Mouse (Mus musculus): ENCODE data around the gene Fstl4. TPM values are rescaled to one million over a fixed set of nuclear protein-coding genes. Genes with fewer than 3 reads are reported as not detected.

Gene Fstl4
- under 1 TPM; 0.74 to 0.80 TPM for total RNA-seq (2021)
- long read RNA-seq, experiment 1: 0 reads
- long read RNA-seq, experiment 2, full-length matches to known transcripts: 6 of 8 reads
- long read RNA-seq, experiment 2, partial matches to known transcripts: 0 of 8 reads
- long read RNA-seq, experiment 2, other reads (novel, unspliced or antisense): 2 of 8 reads

DNA sequence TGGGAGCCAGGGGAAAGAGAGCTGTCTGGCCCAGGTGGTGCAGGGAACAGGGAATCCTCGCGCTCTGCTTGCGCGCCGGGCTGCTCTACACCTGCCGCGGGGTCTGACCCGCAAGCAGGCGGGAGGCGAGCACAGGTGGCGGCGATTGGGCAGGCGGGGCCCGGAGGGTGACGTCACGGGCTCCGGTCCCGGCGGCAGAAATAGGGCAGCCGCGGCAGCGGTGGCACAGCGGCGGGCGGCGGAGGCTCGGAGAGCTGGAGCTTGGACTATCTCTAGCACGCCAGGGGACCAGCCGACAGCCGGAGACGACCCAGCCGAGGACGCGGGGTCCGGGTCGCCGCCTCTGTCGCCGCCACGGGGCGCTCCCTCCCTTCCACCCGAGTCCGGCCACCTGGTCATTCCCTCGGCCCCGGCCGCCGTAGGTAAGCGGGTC lies at the start of gene Fstl4:
TSS of gene Fstl4 (plus strand) at position 174 of the 433 bp plus-strand sequence.
- DNase-seq (ENCODE audit: low spot score in 2 of 2): peak; percentile 48 to 52

DNA sequence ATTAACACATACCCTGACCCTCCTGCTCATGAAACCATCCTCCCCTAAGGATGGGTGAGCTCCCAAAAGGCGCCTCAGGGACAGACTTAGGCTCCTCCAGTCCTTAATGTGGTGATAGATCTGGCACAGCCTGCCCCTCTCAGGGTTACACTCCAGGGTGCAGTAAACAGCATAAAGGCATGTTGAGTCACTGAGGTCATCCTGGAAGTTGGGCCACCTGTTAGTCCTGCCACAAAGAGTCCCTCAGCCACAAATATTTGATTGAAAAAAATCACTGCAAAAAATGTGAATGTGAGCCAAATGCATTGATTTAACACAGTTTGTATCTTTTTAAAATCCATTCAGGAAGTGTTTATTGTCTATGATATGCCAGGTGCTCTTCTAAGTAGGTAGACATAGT lies 45.9 kb upstream of the Fstl4 start:
- DNase-seq (ENCODE audit: low spot score in 2 of 2): no peak

DNA sequence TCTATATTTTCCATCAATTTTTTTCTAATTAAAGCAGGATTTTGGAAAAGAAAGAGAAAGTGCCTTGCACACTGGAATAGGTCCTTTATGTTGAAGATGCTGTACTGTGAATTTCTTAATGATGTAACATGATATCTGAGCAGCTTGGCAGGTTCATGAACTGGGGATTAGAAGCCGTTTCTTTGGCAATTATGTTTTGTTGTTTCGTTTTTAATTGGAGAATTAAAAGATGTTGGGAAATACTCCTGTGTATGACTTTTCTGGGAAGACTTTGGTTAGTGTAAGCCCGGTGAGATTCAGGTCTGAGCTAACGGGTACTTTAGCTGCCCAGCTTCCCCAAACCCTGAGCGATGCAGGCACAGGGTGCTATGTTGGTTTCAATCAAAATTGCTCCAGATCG lies 43.3 kb upstream of the Fstl4 start:
- DNase-seq (ENCODE audit: low spot score in 2 of 2): no peak

DNA sequence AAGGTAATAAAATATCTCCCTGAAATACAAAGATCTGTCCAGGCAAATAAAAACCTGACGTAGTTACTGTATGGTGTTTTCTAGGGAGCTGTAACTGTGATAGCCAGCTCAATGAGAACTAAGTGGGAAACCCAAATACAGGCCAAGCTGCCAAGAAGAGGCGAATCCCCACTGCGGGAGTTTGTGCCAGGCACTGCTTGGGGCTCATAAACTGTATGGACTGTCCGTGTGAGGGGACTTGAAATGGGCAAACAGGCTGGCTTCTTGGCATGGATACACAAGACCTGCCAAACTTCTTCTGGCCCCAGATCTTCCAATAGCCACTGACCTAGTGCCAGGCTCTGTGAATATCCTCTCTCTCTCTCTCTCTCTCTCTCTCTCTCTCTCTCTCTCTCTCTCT lies 41.7 kb upstream of the Fstl4 start:
- no peak for DNase-seq (ENCODE audit: low spot score in 2 of 2)

DNA sequence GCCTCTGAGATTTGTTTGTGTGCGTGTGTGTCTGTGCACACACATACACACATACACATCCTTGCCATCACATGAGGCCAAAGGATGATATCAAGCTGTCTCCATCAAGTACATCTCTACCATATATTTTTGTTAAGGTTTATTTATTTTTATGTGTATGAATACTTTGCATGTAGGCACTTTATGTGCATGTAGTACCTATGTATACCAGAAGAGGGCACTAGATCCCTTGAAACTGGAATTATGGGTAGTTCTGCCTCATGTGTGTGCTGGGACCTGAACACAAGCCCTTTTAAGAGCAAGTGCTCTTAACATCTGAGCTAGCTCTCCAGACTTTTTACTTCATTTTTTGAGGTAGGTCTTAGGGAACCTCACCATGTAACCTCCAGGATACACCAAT lies 38.4 kb upstream of the Fstl4 start:
- DNase-seq (ENCODE audit: low spot score in 2 of 2): no peak

DNA sequence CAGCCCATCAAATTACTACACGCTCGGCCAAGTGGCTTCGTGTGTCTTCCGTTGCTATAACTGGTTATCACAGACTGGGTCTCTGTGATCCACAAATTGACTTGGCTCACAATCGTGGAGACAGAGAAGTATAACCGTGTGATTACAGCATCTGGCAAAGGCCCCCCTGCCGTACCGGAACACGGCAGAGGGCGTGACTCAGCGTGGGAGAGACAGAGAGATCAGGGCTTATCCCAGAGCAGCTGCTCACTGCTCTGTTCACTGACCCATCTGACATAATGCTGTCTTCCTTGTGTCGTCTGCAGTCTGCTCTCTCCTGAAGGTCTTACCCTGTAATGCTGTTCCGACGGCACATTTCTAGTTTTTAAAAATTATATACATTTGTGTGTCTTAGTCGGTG lies 36.0 kb upstream of the Fstl4 start:
- no peak for DNase-seq (ENCODE audit: low spot score in 2 of 2)

DNA sequence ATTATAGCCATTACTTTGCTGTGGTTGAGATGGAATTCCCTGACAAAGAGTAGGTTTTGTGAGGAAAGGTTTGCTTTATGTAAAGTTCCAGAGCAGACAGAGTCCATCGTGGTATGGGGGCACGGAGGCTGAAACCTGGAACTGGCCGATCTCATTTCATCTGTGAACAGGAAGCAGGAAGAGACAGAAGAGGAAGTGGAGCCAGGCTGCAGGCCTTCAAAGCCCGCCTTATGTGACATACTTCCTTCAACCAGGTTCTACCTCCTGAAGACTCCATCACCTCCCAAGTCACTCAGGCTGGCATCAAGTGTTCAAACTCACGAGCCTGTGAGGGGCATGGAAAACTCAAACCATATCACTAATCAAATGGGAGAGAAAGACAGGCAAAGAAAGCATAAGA lies 34.5 kb upstream of the Fstl4 start:
- no peak for DNase-seq (ENCODE audit: low spot score in 2 of 2)

DNA sequence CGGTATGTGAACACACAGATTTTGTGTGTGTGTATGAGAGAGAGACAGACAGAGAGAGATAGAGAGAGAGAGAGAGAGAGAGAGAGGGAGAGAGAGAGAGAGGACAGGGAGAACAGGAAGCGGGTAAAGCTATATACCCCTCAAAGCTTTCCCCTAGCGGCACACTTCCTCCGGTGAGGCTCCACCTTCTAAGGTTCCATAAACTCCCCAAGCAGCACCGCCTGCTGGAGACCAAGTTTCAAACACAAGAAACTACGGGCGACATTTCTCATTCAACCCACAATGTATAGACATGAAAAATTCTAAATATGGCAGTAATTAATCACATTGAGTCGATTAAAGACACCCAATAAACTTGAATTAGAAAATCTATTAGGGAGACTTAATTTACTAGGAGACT lies 32.5 kb upstream of the Fstl4 start:
- no peak for DNase-seq (ENCODE audit: low spot score in 2 of 2)

DNA sequence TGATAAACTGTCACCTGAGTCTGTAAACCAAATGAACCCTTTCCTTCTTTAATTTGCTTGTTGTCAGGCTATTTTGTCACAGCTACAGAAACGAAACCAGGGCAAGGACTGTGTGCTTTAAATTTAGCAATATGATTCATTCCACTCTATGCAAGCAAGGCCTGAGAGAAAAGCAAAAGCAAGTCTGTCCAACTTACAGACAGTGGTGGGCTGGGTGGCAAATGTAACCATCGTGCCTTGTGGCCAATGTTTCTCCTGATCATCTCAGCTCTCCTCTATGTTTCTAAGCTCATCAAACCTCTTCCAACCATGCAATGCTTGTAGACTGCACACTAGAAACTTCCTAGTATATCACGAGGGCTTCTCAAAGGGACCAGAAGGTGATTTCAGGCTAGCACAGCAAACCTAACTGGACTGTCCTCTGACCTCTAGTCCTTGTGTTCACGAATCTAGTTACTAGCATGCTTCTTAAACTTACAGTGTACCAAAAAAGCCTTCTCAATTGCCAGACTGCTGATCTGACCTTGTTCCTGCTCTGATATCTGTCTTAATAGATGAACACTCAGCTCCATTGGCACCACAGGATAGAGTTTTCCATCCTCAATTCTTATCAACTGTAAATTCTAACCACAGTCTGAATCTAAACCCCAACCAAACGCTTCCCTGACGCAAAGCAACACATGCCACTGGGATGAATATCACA lies 29.8 kb upstream of the Fstl4 start:
- DNase-seq (ENCODE audit: low spot score in 2 of 2): no peak

DNA sequence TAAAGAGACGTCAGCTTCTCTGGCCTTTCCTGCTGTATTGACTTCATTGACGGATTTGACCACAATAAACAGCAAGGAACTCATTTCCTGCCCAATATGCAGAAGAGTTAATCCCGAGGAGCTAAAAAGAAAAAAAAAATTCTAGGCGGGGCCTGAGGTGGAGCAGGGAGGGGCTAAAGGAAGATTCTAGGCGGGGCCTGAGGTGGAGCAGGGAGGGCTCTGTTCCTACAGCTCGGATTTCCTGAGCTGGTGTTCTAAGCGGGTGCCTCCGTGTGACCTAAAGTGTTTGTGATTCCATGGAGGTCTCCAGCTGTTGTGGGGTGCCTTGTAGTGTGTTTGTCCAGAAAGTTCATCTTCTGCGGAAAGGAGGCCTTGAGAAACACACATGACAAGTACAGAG lies 25.2 kb upstream of the Fstl4 start:
- no peak for DNase-seq (ENCODE audit: low spot score in 2 of 2)

DNA sequence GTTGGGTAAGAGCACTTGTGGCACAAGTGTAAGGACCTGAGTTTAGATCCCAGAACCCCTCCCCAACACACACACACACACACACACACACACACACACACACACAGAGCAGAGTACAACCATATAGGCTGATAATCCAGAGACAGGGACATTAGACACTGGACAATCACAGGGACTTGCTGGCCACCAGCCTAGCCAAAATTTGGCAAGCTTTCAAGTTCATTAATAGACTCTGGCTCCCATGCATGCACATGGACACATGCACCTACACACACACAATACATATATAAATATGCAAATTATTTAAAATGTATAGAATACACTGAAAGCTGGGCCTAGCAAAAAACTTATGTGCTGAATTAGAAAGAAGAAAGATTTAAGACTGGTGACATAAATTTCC lies 24.0 kb upstream of the Fstl4 start:
- no peak for DNase-seq (ENCODE audit: low spot score in 2 of 2)

DNA sequence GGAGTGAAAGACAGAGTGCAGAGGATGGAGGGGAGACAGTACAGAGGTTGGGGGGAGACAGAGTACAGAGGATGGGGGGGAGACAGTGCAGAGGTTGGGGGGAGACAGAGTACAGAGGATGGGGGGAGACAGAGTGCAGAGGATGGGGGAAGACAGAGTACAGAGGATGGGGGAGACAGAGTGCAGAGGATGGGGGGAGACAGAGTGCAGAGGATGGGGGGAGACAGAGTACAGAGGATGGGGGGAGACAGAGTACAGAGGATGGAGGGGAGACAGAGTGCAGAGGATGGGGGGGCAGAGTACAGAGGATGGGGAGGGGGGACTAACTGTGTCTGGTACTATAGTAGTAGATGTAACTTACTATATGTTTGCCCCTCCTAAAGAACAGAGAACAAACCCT lies 20.5 kb upstream of the Fstl4 start:
- no peak for DNase-seq (ENCODE audit: low spot score in 2 of 2)

DNA sequence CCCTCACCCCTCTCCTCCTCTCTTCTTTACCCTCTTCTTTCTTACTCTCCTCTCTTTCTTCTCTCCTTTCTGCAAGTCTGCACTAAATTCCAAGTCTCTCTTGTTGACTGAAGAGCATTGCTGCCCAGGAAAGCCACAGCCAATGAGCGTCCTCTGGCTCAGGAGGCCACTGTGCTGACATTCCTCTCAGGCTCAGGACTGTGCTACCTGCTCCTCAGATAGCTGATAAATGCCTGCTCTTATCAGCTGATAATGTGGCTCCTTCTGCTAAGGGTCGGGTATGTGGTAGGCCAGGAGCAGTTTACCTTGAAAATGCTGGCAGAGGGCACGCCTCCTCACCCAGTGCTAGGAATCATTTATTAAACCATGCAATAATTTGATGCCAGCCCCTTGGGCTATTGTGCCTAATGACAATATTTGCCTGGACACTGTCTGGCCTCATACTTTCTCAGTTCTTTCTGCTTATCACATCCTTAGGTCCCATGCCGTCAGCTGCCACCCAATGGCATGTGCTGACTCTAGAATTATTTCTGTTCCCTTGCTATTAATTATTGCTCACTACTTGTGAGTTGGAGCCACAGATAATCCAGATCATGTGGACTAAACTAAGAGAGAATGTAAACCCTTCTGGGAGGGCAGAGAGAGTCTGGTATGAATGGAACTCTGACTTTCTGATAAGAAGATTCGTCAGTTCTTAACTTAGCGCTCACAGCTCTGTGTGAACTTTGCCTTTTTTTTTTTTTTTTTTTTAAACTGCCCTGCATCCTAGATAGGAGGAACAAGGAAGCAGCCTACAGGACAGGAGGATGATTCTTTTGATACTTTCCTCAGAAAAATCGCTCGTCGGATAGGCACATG lies 19.6 kb upstream of the Fstl4 start:
- DNase-seq (ENCODE audit: low spot score in 2 of 2): no peak

DNA sequence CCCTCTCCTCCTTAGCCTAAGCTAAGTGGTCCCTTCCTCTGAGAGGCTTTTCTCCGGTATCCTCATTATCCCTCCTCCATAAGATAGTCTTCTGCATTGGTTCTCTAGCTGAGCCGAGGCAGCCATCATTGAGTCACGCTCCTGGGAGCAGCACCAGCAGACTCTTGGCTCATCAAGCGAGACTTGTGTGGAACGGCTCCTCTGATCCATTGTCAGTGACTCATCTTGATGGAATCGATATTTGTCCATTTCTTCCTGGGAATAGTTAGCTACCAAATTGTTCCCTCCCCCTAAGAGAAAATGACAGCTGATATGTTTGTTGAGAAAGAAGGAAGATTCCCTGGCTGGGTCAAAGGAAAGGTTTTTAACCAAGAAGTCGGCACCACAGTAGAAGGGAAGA lies 17.2 kb upstream of the Fstl4 start:
- no peak for DNase-seq (ENCODE audit: low spot score in 2 of 2)

DNA sequence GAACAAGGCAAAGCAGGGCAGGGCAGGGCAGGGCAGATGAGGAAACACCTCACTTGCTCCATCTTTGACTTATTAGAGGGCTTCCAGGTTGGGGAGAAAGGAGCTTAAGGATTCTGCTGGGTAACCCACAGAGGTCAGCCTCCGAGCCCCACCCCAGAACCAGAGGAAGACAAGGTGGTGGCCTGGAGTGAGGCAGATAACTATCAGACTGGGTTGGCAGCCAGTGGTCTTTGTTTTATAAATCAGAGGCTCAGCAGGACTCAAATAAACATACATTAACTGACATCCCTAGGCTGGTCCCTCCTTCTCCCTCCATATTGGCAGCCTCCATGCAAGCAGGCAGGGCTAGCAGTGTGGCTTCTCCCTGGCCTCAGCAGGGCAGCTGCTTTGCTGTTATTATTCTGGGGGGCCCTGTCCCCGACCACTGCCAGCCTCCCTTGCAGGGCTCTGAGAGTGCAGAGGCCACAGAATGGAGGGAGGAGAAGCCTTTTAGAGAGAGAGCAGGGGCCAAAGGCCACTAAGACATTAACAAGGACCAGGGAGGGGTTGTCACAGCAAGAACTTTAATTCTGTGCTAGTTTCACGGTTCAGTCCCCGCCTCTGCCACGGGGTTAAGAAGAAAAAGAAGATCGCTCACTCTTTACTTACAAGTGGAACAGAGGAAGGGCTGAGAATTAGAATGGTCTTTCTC lies 16.5 kb upstream of the Fstl4 start:
- DNase-seq (ENCODE audit: low spot score in 2 of 2): no peak

DNA sequence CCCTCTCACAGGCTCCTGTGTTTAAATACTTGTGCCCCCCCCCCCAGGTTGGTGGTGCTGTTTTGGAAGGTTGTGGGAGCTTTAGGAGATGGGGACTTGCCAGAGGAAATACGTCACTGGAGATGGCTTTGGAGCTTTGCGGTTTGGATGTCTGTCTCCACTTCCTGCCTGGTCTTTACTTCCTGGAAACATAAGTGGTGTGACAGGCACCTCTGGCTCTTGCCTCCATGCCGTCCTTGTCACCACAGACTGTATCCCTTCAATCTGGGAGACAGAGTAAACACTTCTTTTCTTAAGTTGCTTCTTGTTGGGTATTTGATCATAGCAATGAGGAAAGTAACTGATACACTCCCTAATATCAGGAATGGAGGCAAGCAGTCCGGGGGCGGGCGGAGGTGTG lies 14.4 kb upstream of the Fstl4 start:
- no peak for DNase-seq (ENCODE audit: low spot score in 2 of 2)

DNA sequence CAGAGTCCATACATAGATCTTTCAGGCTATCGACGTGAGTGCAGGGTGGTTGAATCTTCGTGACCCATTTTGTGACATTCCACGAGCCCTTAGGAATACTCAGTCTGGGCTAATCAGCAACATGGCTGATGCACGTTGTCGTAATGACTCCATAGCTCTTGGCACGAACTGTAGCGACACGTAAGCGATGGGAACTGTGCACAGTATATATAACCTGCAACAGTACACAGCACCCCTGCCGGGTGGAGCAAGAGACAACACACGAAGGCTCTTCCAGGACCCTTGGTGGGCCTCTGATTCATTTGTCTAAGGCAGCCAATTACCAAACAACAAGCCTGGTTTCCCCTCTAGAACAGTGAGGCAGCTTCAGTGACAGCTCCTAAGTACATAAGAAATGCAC lies 11.9 kb upstream of the Fstl4 start:
- no peak for DNase-seq (ENCODE audit: low spot score in 2 of 2)

DNA sequence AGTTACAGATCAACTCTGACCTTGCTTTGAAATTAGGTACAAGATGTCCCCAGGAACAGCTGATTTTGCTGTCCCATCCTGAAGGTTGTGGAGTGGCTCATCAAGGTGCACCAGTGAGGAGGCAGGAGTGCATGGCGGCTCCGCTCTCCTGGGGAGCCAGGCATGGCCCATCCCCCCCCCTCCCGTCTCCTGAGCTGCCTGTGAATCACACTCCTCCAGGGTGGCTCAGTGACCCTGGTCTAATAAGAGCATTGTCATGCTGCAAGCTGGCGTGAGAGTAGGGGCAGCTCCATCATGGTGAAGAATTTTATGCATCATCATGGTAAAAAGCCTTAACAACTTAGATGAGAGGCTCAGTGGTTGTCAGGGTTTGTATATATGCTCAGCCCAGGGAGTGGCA lies 11.2 kb upstream of the Fstl4 start:
- no peak for DNase-seq (ENCODE audit: low spot score in 2 of 2)

DNA sequence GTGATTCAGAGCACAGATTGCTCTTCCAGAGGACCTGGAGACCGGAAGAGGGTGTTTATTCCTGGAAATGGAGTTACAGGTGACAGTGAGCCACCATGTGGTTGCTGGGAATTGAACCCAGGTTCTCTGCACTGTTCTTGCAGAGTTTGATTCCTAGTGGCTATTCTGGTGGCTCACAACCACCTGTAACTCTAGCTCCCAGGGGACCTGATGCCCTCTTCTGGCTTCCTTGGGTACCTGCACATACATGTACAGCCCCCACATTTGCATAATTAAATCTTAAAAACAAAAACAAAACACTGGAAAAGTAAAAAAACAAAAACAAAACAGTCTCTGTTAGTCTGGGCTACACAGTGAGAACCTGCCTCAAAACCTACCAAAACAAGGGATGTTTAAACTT lies 2.6 kb upstream of the Fstl4 start:
- no peak for DNase-seq (ENCODE audit: low spot score in 2 of 2)

DNA sequence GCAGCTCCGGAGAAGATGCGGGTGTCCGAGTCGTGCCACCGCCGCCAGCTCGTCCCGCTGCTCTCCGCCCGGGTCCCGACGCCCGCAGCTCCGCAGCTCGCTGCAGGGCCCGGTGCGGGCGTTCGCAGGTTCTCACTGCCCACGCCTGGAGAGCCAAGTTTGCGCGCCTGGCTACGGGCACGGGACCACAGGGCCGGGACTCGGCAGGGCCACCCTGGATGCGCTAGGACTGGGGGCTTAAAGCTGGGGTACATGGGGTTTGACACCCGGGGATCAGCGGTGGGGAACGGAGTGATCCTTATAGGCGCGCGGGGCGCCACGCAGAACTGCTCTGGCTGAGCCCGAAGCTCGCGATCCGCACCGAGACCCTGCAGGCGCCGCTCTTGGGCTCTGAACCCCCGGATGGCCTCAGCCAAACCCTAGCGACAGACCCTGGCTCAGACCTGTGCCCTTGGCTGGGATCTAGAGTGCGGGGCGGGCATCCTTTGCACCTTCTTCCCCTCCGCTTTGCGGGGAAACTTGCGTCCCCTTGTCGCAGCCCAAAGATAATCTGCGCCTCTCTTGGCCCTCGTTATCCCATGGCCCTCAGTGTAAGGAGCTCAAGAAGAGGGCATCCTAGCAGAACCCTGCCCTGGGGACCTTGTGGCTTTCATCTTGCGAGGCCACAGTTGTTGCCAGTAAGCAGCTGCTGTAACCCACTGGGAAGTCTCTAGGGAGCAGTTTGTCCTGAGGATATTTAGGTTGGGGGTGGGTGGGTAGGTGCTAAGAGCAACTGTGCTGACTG lies 652 bp downstream of the Fstl4 start:
- peak; percentile 4 to 26 for DNase-seq (ENCODE audit: low spot score in 2 of 2)

DNA sequence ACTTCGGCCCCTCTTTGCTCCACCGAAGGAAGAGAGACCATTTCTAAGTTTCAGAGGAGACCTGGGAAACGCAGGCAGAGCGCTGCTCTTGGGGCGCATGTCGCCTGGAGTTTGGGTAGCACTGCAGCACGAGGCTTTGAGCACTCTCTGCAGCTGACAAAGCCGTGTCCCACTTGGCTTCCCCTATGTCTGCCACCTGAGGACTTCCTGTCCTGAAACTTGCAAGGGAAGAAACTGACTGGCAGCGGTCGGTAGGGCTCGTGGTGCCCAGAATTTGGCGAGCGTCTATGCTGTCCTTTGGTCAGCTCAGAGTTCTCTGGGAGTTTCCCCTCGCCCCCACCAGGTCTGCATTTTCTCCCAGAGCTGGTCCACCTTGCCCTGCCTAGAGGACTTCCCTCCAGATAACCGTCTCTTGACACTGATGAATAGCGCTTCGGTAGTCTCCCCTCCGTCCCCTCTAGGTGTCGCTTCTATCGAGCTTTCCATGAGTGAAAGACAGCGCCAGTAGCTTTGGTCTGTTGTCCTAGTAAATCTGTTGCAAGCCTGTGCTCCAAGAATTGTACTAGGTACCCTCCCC lies 1.3 kb downstream of the Fstl4 start:
- DNase-seq (ENCODE audit: low spot score in 2 of 2): peak in 1 of 2 experiments; percentile 20
